ENCODE assay signal across 32 mouse cellular contexts in genomic region chr12:53677091-53677630, GRCm38 (mm10).
DNase-seq lines count a peak whose midpoint lies in the region; ATAC-seq and TF ChIP-seq lines count a peak whose summit lies in the region.
"Had no signal": no experiment of that assay in that cellular context is flagged by ENCODE, and none has a peak within 500 bp of the region (broad histone marks: within the 10 kb centered on the region; RNA-seq: fewer than 3 reads in every experiment).

No protein-coding gene starts in this region.

- no peak overlapping the region for H3K9ac ChIP-seq in forebrain, embryonic 13.5 days
- H3K9ac ChIP-seq: embryonic facial prominence, embryonic 13.5 days; forebrain, postnatal 0 days; heart, embryonic 13.5 days; hindbrain, embryonic 14.5 days had no signal

- peaks cover 35% of the 10 kb centered on the region for H3K4me1 ChIP-seq in forebrain, embryonic 13.5 days
- H3K4me1 ChIP-seq: embryonic facial prominence, embryonic 13.5 days; heart, embryonic 10.5 days; heart, embryonic 13.5 days had no signal

- in situ Hi-C loops in Patski (cut with MboI; ENCODE audit: low pct_unique_long_range_greater_than_20kb), result no loop called here

- WGBS in forebrain, embryonic 13.5 days, result 70% methylated on average over 3 of the region's 3 CpGs

- ATAC-seq in Patski, result peak; percentile 54
- ATAC-seq in forebrain, embryonic 13.5 days, result no peak
- ATAC-seq: activated CD4-positive, CD25-positive, alpha-beta regulatory T cell, adult 4 months; forebrain, embryonic 14.5 days; forebrain, postnatal 0 days; hindbrain, postnatal 0 days; inflammation-experienced regulatory T-cells, adult 6 months; intestine, embryonic 16.5 days had no signal

- POLR2A ChIA-PET in Patski (lab: Charles Lee), result interaction anchor here (1.6 kb wide), 1 partner anchor 9 kb away, joined by 3 read pairs; no protein-coding TSS in a partner anchor

- H3K4me2 ChIP-seq in forebrain, embryonic 13.5 days, result no peak overlapping the region
- H3K4me2 ChIP-seq: embryonic facial prominence, embryonic 13.5 days; heart, embryonic 13.5 days; hindbrain, embryonic 14.5 days had no signal

- DNase-seq in heart, adult 11 months, result peak; percentile 76
- DNase-seq in heart, adult 9 months (ENCODE audit: low spot score in 2 of 2), result no peak
- DNase-seq in 416B (ENCODE audit: low read depth) (peak; percentile 1), Patski (ENCODE audit: low read depth, low spot score) (peak; percentile 20)
- no peak for DNase-seq in right cerebral cortex, adult 18-20 months
- DNase-seq: adrenal gland, adult 8-10 months; adrenal gland, postnatal 25 days; cerebellum, adult 11-12 months; cerebellum, adult 8-10 months; cerebellum, postnatal 10 days; cerebellum, postnatal 36 days; embryo, embryonic 11 days; forebrain, postnatal 0 days; gastrocnemius, adult 2 months; gastrocnemius, postnatal 14 days; heart, adult 18-20 months; heart, postnatal 14 days; heart, postnatal 4 days had no signal

- no peaks in the 10 kb centered on the region for H3K36me3 ChIP-seq in forebrain, embryonic 13.5 days (ENCODE audit: poor library complexity, severe bottlenecking)
- H3K36me3 ChIP-seq: embryonic facial prominence, embryonic 10.5 days; embryonic facial prominence, embryonic 13.5 days; forebrain, embryonic 10.5 days; G1E; heart, embryonic 10.5 days; heart, embryonic 13.5 days had no signal

- TF ChIP-seq CTCF in Patski (IDR thresholded peaks at IDR 0.05), result no peak

- no peaks in the 10 kb centered on the region for H3K27me3 ChIP-seq in Patski
- no peaks in the 10 kb centered on the region for H3K27me3 ChIP-seq in forebrain, embryonic 13.5 days
- H3K27me3 ChIP-seq: heart, embryonic 13.5 days had no signal

- CTCF ChIA-PET in Patski (lab: Charles Lee), result no interaction called here

- H3K9me3 ChIP-seq in forebrain, embryonic 13.5 days (replicated peaks), result no peaks in the 10 kb centered on the region
- H3K9me3 ChIP-seq: embryonic facial prominence, embryonic 10.5 days; embryonic facial prominence, embryonic 13.5 days; forebrain, embryonic 10.5 days; heart, embryonic 10.5 days; heart, embryonic 13.5 days had no signal

- no peak overlapping the region for H3K4me3 ChIP-seq in forebrain, embryonic 13.5 days
- H3K4me3 ChIP-seq: embryonic facial prominence, embryonic 10.5 days; embryonic facial prominence, embryonic 13.5 days; erythroblast, embryonic 14.5 days; forebrain, embryonic 10.5 days; gastrocnemius, adult 2 months; heart, embryonic 10.5 days; heart, embryonic 13.5 days had no signal

- H3K27ac ChIP-seq in forebrain, embryonic 13.5 days, result no peak overlapping the region
- H3K27ac ChIP-seq: embryonic facial prominence, embryonic 10.5 days; embryonic facial prominence, embryonic 13.5 days; forebrain, embryonic 10.5 days; gastrocnemius, adult 2 months; heart, embryonic 10.5 days; heart, embryonic 13.5 days; hindbrain, embryonic 14.5 days; hindbrain, postnatal 0 days had no signal

Comparison
In these comparisons a context has a peak if more than half of its experiments do, and no peak if none do; other contexts are left out.
1. DNase-seq: peak in heart, adult 11 months (single experiment), 416B (single experiment) and Patski (single experiment); none in heart, adult 9 months (0 of 2) and right cerebral cortex, adult 18-20 months (single experiment).